Mouse (Mus musculus) spleen, postnatal 36 days (tissue): ENCODE measurements at regions not wholly inside any gene's neighbourhood (a gene's known extent, or its start where the extent isn't known, plus 50 kb on each side); places are given as distances from the start of the nearest gene placed in this dataset.

Source experiments
- DNase-seq, 2 experiments: peaks; one replicate each; pipeline ENCODE4 v3.0.0; 2022; ENCODE audit warnings: low spot score in 2 of 2, mixed read lengths in 1 of 2

GRCm38 (mm10) chr14:42055451-42055850 is 61.7 kb downstream of the Gm7951 start:
- peak in 1 of 2 experiments; percentile 1 for DNase-seq
